Mouse (Mus musculus): ENCODE measurements at regions not wholly inside any gene's neighbourhood (a gene's known extent, or its start where the extent isn't known, plus 50 kb on each side); places are given as distances from the start of the nearest gene placed in this dataset.

GRCm38 (mm10) chr9:24833766-24834165 lies 59.7 kb upstream of the Tbx20 start:
- intact Hi-C loops (cut with DNase I; ENCODE audit: low total_unique reads): no loop called here
- no peak for DNase-seq

- no peak for DNase-seq
- intact Hi-C loops (cut with DNase I; ENCODE audit: low total_unique reads): no loop called here
Measured at GRCm38 (mm10) chr9:24848210-24848609, 74.1 kb upstream of the Tbx20 start.

DNA sequence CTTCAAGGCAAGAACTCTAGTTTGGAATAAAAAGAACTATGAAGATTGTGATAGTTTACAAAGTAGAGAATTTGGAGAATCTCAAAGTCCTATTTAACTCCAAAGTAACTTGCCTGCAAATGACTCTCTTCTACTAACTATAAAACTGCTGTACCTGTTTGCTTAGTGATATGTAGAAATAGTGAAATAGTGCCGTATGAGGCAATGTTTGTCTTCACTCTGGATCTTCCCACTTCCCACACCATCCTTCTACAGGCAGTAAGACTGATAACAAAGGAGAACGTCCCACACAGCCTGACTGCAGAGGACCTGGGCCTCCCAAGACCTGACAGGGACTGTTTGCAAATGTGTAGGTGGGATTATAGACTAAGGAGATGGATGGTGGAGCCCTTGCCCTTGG lies 85.4 kb upstream of the Tbx20 start:
- intact Hi-C loops (cut with DNase I; ENCODE audit: low total_unique reads): no loop called here
- DNase-seq: no peak

GRCm38 (mm10) chr9:24866390-24867173 lies 92.5 kb upstream of the Tbx20 start:
- intact Hi-C loops (cut with DNase I; ENCODE audit: low total_unique reads): no loop called here
- DNase-seq: no peak

DNA sequence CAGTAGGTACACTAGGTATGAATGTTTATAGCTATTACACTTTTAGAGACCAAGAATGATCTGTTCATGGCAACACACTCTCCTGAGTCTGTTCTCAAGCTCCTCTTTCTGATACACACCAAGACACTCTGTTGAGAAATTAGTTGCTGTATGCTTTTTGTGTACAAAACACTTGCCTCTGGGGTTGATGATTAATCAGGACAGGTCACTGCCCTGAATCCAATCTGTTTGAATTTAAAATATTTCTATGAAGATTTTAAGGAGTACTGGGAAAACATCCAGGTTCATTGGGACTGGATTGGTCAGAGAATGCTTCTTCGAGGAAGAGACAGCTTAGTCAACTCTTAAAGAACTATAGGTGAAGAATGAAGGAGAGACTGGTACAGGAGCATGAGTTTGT lies 94.6 kb upstream of the Tbx20 start:
- DNase-seq: no peak
- intact Hi-C loops (cut with DNase I; ENCODE audit: low total_unique reads): no loop called here

DNA sequence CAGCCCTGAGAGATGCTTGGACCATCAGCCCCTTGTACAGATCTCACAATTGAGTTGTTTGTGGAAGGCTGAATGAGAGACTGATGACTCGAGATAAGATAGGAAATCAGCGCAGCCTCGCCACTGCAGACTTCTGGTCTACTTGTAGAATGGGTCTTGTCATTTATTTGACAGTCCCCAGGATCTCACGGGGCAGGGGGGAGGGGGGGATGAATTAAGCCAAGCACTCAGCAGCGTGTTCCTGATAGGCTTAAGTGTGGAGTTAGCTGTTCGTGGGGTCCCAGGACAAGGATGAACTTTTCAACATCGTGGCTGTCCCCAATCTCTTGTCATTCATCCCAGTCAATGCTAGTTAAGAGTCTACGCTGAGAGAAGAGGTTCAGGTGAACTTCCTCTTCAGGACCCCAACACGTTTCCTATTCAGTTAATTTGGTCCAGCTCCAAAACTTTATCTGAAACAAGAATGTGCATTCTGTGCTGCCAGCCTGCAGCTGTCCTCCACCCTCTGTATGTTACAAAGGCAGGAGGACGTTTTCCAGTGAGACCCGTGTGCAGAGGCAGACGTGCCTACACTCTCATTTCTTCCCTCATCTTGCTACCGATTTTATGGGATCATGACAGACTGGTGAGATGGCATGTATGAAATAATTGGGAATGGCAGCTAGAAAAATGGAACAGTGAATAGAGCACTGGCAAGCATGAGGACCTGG lies 100.5 kb upstream of the Tbx20 start:
- intact Hi-C loops (cut with DNase I; ENCODE audit: low total_unique reads): no loop called here
- no peak for DNase-seq

DNA sequence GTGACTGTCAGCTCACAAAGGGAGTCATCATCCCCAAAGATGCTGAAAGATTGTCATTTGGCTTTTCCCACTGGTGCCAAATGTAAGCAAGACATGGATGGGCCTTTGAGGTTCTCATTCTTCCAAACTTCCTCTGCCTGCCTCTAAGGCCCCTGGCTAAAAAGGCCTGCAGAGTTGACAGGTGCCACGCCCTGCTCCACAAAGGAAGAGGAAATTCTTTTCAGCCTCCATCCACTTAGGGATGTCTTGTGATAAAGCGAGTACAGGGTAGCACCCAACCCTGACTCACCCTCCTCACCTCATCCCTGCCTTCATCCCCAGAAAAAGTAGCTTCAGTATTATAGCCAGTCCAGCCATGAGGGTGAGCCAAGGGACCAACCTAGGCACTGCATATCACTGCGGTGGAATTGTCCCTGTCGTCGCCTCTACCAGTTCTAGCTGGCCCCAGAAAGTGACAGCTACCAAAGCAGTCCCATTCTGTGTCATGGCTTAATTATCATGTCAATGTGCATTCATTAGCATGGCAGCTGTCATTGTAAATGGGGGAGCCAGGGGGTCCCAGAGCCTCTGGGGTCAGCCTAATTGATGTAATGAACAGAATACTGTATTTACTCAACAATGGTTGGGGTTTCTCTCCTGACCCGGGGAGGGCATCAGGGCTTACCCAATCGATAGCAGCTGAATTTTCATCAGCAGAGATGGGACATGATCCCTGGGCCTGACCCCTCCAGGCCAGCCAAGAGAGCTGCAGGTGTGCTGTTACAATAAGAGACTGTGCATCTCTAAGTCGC lies 104.5 kb upstream of the Tbx20 start:
- intact Hi-C loops (cut with DNase I; ENCODE audit: low total_unique reads): no loop called here
- DNase-seq: no peak

GRCm38 (mm10) chr9:24879662-24880061 lies 105.6 kb upstream of the Tbx20 start:
- intact Hi-C loops (cut with DNase I; ENCODE audit: low total_unique reads): no loop called here
- no peak for DNase-seq

DNA sequence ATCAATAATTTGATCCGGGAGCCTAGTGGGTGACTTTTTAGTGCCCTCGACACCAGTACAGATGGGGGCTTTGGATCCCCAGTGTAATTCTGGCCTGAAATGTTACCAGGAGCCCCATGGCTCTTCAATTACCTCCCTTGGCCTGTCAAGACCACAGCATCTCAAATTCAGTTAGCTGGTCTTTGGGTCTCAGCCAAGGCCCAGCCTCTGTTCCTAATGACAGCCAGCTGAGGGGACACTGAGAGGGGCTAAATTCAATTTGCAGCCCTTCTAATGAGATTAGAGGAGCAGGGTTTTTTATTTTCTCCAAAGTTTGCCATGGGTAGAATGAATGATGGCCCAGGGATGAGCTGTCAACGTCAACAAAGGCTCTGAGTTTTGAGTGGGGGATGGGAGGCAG lies 109.9 kb upstream of the Tbx20 start:
- intact Hi-C loops (cut with DNase I; ENCODE audit: low total_unique reads): no loop called here
- no peak for DNase-seq

DNA sequence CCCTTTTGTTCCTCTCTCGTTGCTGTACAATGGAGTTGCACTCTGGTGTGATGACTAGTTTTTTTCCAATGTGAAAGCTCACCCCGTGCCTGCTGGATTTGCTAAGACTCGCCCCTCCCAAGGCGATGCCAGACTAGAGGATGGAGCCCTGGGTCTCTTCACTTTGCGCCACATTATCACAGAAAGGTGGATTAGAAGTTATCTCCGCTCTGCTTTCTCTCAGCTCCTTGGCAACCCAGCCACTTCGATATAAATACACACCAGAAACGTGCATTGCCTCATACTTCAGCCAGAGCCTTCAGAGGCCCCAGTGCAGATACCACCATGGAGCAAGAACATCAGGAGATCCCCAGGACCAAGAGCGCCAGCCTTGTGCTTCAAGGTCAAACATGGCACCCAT lies 114.2 kb upstream of the Tbx20 start:
- intact Hi-C loops (cut with DNase I; ENCODE audit: low total_unique reads): no loop called here
- no peak for DNase-seq

- DNase-seq: no peak
- intact Hi-C loops (cut with DNase I; ENCODE audit: low total_unique reads): no loop called here
Measured at GRCm38 (mm10) chr9:24896498-24897261, 122.6 kb upstream of the Tbx20 start.

DNA sequence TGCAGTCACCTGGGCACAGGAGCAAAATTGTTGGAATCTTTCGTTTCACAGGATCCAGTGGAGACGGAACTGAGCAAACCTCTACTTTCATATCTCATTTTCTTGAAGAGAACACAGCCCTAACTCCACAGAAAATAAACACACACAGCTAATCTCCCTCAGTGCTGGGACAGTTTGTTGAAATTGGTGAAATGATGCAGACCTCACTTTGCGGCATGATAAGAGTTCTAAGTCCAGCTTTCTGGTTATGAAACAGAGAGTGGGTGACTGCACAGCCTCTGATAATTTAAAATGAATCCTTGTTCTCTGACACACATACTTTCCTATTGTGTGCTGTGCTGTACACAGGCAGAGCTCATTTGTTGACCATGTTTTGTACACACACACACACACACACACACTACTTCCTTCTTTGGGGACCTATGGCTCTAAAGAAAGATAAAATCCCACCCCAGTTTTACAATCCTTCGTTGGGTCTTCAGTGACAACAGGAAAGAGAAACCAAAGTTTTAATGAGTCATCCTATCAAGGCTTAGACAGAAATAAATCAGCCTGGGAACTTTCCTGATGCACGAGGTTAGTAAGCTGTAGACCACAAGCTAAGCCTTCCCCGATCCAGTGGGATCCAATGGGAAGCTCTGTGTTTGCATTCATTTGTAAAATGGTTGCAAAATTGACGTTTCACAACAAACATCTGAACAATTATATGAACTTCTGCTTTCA lies 125.3 kb upstream of the Tbx20 start:
- no peak for DNase-seq
- intact Hi-C loops (cut with DNase I; ENCODE audit: low total_unique reads): no loop called here

DNA sequence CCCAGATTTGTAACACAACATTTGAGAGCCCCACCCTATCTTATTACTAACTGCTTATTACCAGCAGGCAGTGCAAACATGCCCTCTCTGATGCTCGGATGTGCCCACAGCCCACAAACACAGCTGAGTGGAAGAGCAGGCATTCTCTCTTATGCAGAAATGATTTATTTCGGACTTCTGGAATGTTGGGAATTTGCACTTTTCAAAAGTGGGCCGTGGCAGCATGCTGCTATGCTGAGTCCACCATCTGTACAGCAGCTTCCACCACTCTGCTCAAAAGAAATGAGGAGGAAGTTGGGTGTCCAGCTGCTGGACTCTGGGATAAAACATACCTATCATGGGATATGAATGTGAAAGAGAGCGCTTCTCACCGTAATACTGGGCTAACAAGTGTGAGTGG lies 129.6 kb upstream of the Tbx20 start:
- no peak for DNase-seq
- intact Hi-C loops (cut with DNase I; ENCODE audit: low total_unique reads): no loop called here

DNA sequence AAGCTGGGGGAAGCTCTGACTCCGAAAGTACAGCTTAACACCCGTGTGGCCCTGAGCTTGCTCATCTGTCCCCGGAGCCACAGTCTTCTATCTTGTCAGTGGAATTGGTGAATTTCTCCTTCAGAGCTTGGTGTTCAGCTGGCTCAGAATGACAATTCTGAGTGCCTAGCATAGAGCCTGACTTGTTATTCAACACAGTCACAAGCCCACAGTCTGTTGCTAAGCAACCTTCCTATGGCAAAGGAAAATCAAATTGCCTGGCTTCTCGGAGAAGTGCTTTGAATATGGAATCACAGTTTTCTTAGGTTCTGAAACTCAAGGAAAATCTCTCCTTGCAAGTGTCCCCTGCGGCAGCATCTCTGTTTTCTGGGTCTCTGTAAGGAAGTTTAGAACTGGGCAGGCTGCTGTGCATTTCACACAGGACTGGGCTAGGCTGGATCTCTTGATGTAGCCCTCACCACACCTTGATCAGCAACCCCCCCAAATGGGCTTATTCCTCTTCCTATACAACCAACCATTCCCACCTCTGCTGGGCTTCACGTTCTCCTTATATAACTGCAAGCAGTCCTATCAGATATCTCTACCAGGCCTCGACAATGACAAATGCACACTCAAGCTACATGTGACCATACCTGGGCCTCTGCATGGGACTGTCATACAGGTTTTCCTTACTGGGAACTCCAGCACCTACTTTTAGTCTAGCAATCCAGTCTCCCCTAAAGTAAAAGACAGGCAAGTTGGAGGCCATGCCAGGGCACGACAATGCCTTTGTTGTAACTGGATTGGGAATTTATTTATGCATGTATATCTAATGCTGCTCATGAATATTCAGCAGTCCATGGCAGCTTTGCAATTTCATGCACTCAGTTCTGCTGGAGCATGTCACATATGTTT lies 135.2 kb upstream of the Tbx20 start:
- DNase-seq: no peak
- intact Hi-C loops (cut with DNase I; ENCODE audit: low total_unique reads): no loop called here

DNA sequence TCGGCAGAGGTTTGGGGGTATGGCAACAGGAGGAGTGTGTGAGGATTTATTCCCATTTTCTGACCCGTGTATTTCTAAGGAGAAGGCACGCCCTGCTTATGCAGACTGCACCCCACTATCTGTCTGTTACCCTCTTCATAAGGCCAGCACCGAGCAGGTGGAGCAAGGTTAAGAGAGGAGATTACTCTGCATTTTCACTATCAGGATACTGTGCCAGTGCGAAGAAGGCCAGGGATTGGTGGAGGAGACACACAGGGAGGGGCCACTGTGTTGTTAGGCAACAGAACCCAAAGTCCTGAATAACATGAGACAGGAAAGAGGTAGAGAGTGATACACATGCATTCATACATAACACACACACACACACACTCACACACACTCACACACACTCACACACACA lies 136.6 kb upstream of the Tbx20 start:
- intact Hi-C loops (cut with DNase I; ENCODE audit: low total_unique reads): no loop called here
- DNase-seq: no peak

DNA sequence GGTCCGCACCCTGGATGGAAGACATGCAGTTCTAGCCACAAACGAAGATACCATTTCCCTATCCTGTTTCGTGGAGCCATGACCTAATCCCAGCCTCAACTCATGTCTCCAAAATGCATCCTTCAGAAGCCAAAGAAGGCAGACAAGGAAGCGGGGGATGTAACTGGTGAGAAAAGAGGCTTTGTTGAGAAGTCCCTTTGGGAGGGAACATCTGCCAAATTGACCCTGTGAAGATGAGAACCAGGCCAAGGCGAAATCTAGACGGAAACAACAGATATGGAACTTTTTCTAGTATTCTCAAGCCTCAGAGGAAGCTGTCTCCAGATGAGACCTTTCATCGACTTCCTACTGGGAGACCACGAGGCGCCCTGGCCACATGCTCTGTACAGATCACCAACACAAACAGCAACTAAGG lies 145.9 kb upstream of the Tbx20 start:
- intact Hi-C loops (cut with DNase I; ENCODE audit: low total_unique reads): no loop called here
- no peak for DNase-seq

DNA sequence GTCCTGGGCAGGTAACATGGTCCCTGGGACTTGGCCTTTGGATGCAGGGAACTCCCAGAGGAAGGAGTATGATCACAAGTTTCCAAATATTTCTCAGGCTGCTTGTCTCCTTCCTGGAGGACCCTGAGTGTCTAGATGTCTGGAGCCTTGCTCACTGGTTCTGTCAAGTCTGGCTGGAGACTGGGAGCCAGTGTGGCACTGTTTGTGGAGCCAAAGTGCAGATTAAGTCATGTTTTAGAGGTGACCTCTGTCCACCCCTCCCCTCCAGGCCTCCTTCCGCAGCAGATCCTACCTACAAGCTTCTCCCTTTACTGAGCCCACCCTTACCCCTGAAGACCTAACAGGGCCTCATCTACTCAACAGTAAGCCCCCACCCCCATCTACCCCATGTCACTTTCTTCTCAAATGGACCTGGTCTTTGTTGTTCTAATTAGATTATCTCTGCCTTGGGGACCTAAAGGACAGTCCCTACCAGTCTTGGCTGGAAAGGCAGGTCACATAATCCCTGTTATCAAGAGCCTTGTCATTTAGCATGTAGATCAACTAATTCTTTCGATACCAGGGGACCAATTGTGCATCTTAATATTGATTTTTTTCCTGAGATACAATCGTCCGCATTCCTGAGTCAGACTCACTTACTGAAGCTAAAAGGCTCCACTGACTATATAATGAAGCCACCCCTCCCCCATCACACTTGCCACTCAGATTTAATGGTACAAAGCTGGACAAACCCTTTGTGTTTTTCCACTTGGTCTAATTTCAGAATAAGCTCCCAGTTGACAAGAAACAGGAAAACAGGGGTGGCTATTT lies 148.2 kb upstream of the Tbx20 start:
- intact Hi-C loops (cut with DNase I; ENCODE audit: low total_unique reads): no loop called here
- no peak for DNase-seq

All from gastrocnemius, postnatal 14 days (tissue).